Mouse (Mus musculus) hindbrain, embryonic 10.5 days (tissue): ENCODE results near the gene Hist1h2ae. TPM values are rescaled to one million over a fixed set of nuclear protein-coding genes. Genes with fewer than 3 reads are reported as not detected.
"Not testable (repeated sequence)": the region's sequence is repeated elsewhere in the genome, so short reads cannot be mapped to it uniquely, and the experiment has no call there.

Experiments used
- DNase-seq: peaks from one replicate; pipeline ENCODE4 v3.0.0-alpha.2; 2017; ENCODE audit warnings: low spot score
- H3K27ac ChIP-seq: fragments of 300-500 bp; sonication (generic); 2 replicates; pipeline ENCODE4 v1.5.1; 2016; ENCODE audit warnings: mild to moderate bottlenecking, moderate library complexity
- H3K27me3 ChIP-seq: fragments of 300-500 bp; sonication (generic); 2 replicates; pipeline ENCODE4 v1.6.1; 2016; ENCODE audit warnings: mild to moderate bottlenecking; ENCODE audit not compliant: poor library complexity, insufficient read depth, severe bottlenecking
- H3K36me3 ChIP-seq: fragments of 300-500 bp; sonication (generic); 2 replicates; pipeline ENCODE4 v1.6.1; 2016; ENCODE audit warnings: mild to moderate bottlenecking, moderate library complexity
- H3K4me1 ChIP-seq: fragments of 300-500 bp; sonication (generic); replicated peaks from 2 replicates; pipeline ENCODE4 v1.6.1; 2016; ENCODE audit warnings: mild to moderate bottlenecking
- H3K4me3 ChIP-seq: fragments of 300-500 bp; sonication (generic); 2 replicates; pipeline ENCODE4 v1.5.1; 2016; ENCODE audit warnings: mild to moderate bottlenecking, moderate library complexity
- H3K9me3 ChIP-seq: fragments of 300-500 bp; sonication (generic); 2 replicates; pipeline ENCODE4 v1.6.1; 2016; ENCODE audit warnings: mild to moderate bottlenecking, moderate library complexity
- WGBS: fragments of 180-500 bp; shearing (Covaris S2); methylation state at CpG from one replicate; pipeline ENCODE4 v1.1.7; 2016; 5-methylcytosine and 5-hydroxymethylcytosine counted together
- polyA plus RNA-seq: library from polyadenylated mRNA; unstranded; fragments of >200 nt; fragmentation: Nextera tagmentation; extraction: Ambion mirVana; gene quantifications from 2 replicates; pipeline ENCODE4 v1.2.1, GENCODE M21; 2016

The Hist1h2ae gene
- polyA plus RNA-seq, 1 experiment from 2014 or later, result 103 TPM

- H3K9me3 ChIP-seq, result no peaks in the 10 kb centered on the region
- WGBS, result 83% methylated on average over 5 of the region's 5 CpGs
- no peak overlapping the region; the same call in 1 of the 2 replicates for H3K27ac ChIP-seq
- H3K4me3 ChIP-seq, result no peak overlapping the region
- H3K27me3 ChIP-seq, result no peaks in the 10 kb centered on the region
- no peaks in the 10 kb centered on the region for H3K36me3 ChIP-seq
- no peak for DNase-seq
- H3K4me1 ChIP-seq, result 0 out of 2 replicates have a peak, but pooled peaks cover 5% of the 10 kb centered on the region
Measured at GRCm38 (mm10) chr13:23593051-23593770, 22.2 kb upstream of the Hist1h2ae start.

GRCm38 (mm10) chr13:23592614-23593013 lies 21.6 kb upstream of the Hist1h2ae start:
- no peaks in the 10 kb centered on the region for H3K27me3 ChIP-seq
- H3K27ac ChIP-seq, result no peak overlapping the region
- no peak overlapping the region for H3K4me3 ChIP-seq
- no peaks in the 10 kb centered on the region for H3K36me3 ChIP-seq
- DNase-seq, result no peak
- H3K4me1 ChIP-seq, result 0 out of 2 replicates have a peak, but pooled peaks cover 5% of the 10 kb centered on the region
- 86% methylated on average over 7 of the region's 7 CpGs for WGBS
- no peaks in the 10 kb centered on the region for H3K9me3 ChIP-seq

GRCm38 (mm10) chr13:23591886-23592285 lies 20.9 kb upstream of the Hist1h2ae start:
- not testable (repeated sequence) for H3K27me3 ChIP-seq, H3K27ac ChIP-seq, H3K9me3 ChIP-seq, H3K36me3 ChIP-seq, H3K4me3 ChIP-seq, DNase-seq, H3K4me1 ChIP-seq
- WGBS, result 89% methylated on average over 7 of the region's 7 CpGs

DNA sequence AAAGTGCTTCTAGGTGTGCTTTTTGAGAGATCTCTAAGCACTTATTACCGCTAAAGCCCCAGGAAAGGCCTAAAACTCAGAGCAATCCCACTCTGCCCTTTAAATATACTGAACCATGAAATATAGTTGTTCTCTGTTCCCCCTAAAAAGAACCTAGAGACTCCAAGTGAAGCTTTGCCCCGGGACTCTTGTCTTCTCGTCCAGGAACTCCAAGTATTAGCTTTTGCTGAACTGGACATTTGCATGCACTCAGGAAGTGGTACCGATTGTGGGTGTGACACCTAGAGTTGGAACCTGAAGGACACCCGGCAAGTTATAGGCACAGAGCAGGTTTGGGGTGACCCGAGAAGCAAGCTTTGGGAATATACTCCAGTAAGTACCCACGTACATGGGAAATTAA lies 20.2 kb upstream of the Hist1h2ae start:
- WGBS, result 93% methylated on average over 7 of the region's 7 CpGs
- no peaks in the 10 kb centered on the region for H3K9me3 ChIP-seq
- DNase-seq, result no peak
- no peaks in the 10 kb centered on the region for H3K27me3 ChIP-seq
- no peaks in the 10 kb centered on the region for H3K36me3 ChIP-seq
- H3K4me1 ChIP-seq, result peaks cover 12% of the 10 kb centered on the region
- H3K4me3 ChIP-seq, result no peak overlapping the region
- no peak overlapping the region for H3K27ac ChIP-seq

- H3K27ac ChIP-seq, result peak overlapping the region; percentile 95
- DNase-seq, result no peak
- H3K4me1 ChIP-seq, result peaks cover 40% of the 10 kb centered on the region
- 4% methylated on average over 1 of the region's 1 CpGs for WGBS
- H3K4me3 ChIP-seq, result peak overlapping the region; percentile 57
- no peaks in the 10 kb centered on the region for H3K27me3 ChIP-seq
- H3K36me3 ChIP-seq, result no peaks in the 10 kb centered on the region
- no peaks in the 10 kb centered on the region for H3K9me3 ChIP-seq
Measured at GRCm38 (mm10) chr13:23586940-23587225, 15.9 kb upstream of the Hist1h2ae start.

DNA sequence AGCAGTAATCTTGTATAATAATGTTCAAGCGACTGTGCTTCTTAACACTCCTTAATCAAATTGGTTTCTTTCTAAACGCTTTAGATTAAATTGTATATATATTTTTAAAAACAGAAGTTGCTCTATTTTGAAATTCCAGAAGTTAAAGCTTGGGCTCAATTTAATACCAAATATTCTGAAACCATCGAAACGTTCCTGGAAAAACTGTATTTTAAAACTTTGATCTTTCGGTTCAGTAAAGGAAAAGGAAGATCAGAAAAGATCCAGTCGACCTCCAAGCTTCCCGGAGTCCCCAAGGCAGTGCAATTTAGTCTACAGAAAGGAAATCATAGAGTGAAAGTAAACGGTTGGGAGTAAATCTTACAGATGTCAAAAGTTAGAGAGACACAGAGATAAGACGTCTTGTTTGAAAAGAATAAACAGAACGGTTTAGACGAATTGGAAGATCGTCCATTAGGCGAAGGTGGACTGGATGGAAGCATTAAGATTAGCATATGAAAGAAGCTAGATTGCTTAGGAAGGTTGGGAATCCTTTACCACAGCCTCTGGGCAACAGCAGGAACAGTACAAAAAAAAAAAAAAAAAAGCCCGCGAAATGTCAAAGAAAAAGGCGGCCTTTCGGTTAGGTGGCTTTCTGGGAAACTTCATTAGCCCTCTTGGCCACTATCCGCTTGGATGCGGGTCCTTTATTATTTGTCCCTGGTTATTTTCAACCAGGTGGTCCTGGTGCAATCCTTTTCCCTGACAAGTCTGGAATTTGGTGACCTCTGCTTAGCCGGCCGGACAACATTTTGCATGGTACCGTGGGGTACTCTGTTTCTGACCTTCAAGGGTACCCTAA lies 15.3 kb upstream of the Hist1h2ae start:
- DNase-seq, result peak; percentile 45
- Histone ChIP-seq H3K4me1 (peaks cover 42% of the 10 kb centered on the region), H3K9me3 (no peaks in the 10 kb centered on the region), H3K27me3 (no peaks in the 10 kb centered on the region), H3K27ac (peak overlapping the region; percentile 95), H3K4me3 (peak overlapping the region; percentile 57), H3K36me3 (no peaks in the 10 kb centered on the region)
- 2% methylated on average over 22 of the region's 22 CpGs for WGBS

DNA sequence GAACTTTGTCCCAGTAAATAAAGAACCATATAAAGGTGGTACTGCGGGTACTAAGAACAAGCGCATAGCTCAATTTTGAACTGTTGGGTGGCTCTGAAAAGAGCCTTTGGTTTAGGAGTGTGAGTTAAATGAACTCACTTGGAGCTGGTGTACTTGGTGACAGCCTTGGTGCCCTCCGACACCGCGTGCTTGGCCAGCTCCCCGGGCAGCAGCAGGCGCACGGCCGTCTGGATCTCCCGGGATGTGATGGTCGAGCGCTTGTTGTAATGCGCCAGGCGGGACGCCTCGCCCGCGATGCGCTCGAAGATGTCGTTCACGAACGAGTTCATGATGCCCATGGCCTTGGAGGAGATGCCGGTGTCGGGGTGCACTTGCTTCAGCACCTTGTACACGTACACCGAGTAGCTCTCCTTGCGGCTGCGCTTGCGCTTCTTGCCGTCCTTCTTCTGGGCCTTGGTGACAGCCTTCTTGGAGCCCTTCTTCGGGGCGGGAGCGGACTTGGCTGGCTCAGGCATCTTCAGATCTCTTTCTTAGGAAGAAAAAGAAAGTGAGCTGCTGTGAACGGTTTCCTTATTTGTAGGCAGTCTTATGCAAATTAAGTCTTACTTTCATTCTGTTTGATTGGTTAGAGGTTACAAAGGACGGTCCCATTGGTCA lies 14.6 kb upstream of the Hist1h2ae start:
- Histone ChIP-seq H3K27ac (peak overlapping the region; percentile 95), H3K4me1 (peaks cover 48% of the 10 kb centered on the region), H3K4me3 (peak overlapping the region; percentile 57)
- DNase-seq, result peak; percentile 77
- not testable (repeated sequence) for H3K27me3 ChIP-seq, H3K36me3 ChIP-seq, H3K9me3 ChIP-seq
- under 1% methylated on average over 29 of the region's 36 CpGs for WGBS

DNA sequence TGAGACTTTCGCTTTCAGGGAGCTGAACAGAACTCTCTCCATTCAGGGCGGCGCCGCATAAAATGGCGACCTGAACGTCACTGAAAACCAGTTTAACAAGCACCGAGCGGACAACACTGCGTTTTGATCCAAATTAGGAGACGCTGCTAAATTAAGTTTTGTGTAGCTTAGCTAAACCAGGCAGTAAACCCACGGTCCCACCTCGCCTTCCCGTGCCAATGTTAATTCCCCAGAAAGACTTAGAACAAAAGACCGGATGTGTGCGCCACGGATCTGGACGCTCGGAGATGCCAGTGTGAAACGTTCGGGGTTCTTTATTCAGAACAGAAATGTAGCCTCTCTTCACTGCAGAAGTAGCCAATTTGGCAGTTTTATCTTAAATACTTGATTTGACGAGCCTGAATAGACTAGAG lies 14.0 kb upstream of the Hist1h2ae start:
- under 1% methylated on average over 21 of the region's 21 CpGs for WGBS
- DNase-seq, result peak; percentile 79
- Histone ChIP-seq H3K9me3 (no peaks in the 10 kb centered on the region), H3K4me1 (peaks cover 48% of the 10 kb centered on the region), H3K4me3 (peak overlapping the region; percentile 57), H3K27me3 (no peaks in the 10 kb centered on the region), H3K36me3 (no peaks in the 10 kb centered on the region), H3K27ac (peak overlapping the region; percentile 95)

- peak overlapping the region; percentile 57 for H3K4me3 ChIP-seq
- no peaks in the 10 kb centered on the region for H3K27me3 ChIP-seq
- H3K4me1 ChIP-seq, result peaks cover 48% of the 10 kb centered on the region
- no peaks in the 10 kb centered on the region for H3K36me3 ChIP-seq
- H3K9me3 ChIP-seq, result no peaks in the 10 kb centered on the region
- H3K27ac ChIP-seq, result peak overlapping the region; percentile 95
- no peak for DNase-seq
Measured at GRCm38 (mm10) chr13:23584331-23584730, 13.3 kb upstream of the Hist1h2ae start.

DNA sequence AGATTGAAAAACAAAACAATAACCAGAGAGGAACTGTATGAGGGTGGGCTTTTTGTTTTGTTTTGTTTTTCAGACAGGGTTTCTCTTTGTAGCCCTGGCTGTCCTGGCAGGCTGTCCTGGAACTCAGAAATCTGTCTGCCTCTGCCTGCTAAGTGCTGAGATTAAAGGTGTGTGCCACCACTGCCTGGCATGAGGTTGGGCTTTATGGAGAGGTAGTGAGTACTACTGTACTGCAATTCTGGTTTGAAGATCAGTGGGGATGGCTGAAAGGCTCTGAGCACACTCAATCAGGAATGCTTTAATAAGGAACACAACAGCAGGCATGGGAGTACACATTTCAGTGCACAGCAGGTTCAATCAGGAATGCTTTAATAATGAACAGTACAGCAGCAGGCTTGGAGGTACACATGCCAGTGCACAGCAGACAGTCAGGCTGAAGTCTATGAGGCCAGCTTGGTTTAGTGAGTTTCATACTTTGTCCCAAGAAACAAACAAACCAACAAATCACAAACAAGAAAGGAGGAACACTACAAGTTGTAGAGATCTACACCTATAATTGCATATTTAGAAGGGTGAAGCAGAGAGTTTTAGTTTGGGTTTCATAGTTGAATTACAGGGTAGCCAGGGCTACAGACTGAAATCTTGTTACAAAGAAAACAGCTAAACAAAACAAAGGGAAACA lies 12.5 kb upstream of the Hist1h2ae start:
- H3K36me3 ChIP-seq, result no peaks in the 10 kb centered on the region
- H3K4me1 ChIP-seq, result peaks cover 48% of the 10 kb centered on the region
- H3K4me3 ChIP-seq, result peak overlapping the region; percentile 60
- H3K27me3 ChIP-seq, result no peaks in the 10 kb centered on the region
- H3K27ac ChIP-seq, result peak overlapping the region; percentile 95
- no peak for DNase-seq
- H3K9me3 ChIP-seq, result no peaks in the 10 kb centered on the region

DNA sequence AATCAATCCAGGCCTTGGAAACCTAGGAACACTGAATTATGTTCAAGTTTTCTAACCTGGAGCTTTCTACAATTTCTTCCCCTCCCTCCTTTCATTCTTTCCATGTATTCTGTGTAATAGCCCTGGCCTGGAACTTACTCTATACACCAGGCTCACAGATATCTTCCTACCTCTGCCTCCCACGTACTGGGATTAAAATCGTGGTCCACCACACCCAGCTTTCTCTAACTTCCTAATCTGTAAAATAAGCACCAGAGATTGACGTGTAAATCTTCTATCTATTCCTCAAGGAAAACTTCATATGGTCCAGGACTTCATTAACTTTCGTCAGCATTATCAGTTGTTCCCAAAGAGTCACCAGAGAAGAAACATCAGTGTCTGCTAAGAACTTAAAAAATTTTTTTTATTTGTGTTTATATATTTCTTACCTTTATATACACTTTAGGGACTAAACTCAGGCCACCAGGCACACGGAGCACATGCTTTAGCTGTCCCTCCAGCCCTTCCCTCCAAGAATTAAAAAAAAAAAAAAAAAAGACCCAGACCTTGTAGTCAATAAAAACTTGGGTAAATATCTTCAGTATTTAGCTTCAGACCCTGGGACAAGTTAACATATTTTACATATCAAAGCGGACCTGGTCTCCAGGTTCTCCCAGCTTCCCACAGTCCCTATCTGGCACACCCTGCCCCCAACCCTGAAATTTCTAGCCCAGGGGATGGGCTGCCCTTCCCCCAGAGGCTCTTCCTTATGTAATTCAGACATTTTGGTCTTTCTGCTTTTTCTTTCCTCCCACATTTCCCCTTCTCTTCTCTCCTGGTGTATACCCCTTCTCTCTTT lies 11.4 kb upstream of the Hist1h2ae start:
- no peaks in the 10 kb centered on the region for H3K9me3 ChIP-seq
- peak; percentile 45 for DNase-seq
- H3K27ac ChIP-seq, result peak overlapping the region; percentile 95
- no peaks in the 10 kb centered on the region for H3K36me3 ChIP-seq
- peak overlapping the region; percentile 60 for H3K4me3 ChIP-seq
- 3% methylated on average over 6 of the region's 6 CpGs for WGBS
- peaks cover 48% of the 10 kb centered on the region for H3K4me1 ChIP-seq
- no peaks in the 10 kb centered on the region for H3K27me3 ChIP-seq
